Mouse (Mus musculus) gastrocnemius, postnatal 25 days (tissue): ENCODE results near the gene Orc5. TPM values are rescaled to one million over a fixed set of nuclear protein-coding genes. Genes with fewer than 3 reads are reported as not detected.

Source experiments
- DNase-seq: peaks from one replicate; pipeline ENCODE4 v3.0.0; 2022
- long read RNA-seq, 2 experiments: library from polyadenylated mRNA; stranded (forward); transcript quantifications; one replicate each; pipeline ENCODE4 v2.0.0; 2021
- total RNA-seq, 2 experiments: library from RNA; stranded (reverse); gene quantifications; 1 replicate in 1 of 2; 2 replicates in 1 of 2; pipeline ENCODE4 v1.2.3; 2021

Orc5 gene
- 1 to 10 TPM; 6.2 to 6.5 TPM for total RNA-seq
- long read RNA-seq, experiment 1, partial matches to known transcripts = 0 of 6 reads
- long read RNA-seq, experiment 1, other reads (novel, unspliced or antisense) = 2 of 6 reads
- long read RNA-seq, experiment 2, transcript Orc5-201 (14 exons, 2,103 nt) = major isoform, 8 of 9 reads
- long read RNA-seq, experiment 2, partial matches to known transcripts = 0 of 9 reads
- long read RNA-seq, experiment 2, other reads (novel, unspliced or antisense) = 1 of 9 reads

DNA sequence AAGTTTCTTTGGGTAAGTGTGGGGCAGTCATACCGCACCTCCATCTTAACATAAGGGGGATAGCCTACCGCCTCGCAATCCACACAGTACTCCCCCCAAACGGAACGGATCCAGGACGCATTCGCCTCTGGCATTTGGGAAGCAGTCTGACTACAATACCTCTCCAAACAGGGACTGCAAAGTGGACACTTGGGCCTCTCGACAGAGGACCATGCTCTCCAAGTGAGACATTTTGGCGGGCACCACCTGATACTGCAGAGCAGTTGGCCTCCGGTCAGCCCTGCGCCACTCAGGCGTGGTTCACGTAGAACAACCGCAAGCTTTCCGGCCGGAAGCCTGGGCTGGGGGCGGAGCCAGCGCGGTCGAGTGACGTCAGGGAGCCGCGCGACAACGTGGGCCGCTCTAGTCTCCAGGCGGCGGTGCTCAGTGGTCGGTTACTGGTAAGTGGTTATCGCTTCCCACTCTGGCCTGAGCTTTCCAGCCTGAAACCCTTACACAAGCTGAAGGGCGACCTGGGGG is at the start of gene Orc5:
Gene Orc5, minus strand, starts transcription at position 397 of the 519 bp plus-strand sequence.
- DNase-seq = peak; percentile 90

GRCm38 (mm10) chr5:22596981-22597380 is 46.8 kb upstream of the Orc5 start:
- DNase-seq = no peak

DNA sequence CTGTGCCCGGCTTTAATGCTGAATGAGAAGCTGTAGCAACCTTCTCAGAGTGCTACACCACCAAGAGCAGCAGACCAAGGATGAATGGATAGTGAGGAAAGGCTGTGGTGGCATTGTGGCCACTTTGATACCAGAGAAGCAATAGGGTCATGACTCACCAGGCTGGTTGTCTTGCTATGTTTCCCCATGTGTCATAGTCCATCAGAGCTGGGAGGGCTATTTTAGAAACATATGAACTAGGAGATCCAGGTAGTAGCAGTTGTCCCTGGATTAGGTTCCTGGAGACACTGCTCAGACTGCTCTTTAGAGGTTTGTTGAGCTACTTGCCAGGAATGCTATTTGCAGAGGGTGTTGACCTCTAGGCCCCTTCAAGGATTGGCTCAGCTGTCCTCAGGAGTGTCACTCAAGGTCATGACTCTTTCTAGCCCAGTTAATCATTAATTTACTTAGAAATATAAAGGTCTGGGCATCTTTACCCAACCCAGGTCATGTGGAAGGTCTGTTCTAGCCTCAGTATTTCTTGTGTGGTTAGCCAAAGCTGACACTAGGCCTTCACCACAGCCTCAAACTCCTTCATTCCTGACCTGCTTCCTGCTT is 39.2 kb upstream of the Orc5 start:
- no peak for DNase-seq

DNA sequence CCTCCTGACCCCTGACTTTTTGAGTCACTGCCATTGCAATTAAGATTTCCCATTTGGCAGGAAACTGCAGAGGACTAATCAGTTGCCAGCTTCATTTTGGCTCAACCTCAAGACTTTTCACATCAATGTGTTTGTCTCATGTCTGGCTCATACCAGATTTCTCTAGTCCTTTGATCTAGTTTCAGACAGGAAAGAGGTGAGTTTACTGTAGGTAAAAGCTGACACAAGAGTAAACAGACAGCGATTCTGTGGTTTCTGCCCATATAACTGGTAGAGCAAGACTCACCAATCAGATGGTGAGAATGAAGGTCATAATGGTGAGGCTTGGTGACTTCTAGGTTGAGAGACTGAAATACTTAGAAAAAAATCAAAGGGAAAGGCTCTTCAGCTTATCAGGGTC is 37.3 kb upstream of the Orc5 start:
- no peak for DNase-seq

- DNase-seq = no peak
These were observed 34.3 kb upstream of the Orc5 start for GRCm38 (mm10) chr5:22584556-22584955.

DNA sequence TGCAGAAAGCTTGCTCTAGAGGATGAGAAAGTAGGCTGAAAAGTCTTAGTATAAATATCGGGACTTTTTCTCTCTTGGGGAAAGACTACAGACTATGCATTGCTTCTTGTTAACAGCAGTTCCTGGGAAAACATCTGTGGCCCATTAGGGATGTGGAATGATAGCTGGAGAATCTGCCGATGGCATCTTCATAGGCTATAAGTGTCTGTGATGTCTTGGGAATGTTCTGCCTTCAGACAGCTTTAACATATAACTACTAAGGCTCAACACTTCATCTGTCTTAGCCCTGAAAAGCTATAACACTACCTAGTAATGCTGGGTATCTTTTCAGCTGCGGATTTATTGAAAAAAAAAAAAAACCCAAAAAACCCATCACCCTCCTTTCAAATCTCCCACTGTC is 27.8 kb upstream of the Orc5 start:
- no peak for DNase-seq

DNA sequence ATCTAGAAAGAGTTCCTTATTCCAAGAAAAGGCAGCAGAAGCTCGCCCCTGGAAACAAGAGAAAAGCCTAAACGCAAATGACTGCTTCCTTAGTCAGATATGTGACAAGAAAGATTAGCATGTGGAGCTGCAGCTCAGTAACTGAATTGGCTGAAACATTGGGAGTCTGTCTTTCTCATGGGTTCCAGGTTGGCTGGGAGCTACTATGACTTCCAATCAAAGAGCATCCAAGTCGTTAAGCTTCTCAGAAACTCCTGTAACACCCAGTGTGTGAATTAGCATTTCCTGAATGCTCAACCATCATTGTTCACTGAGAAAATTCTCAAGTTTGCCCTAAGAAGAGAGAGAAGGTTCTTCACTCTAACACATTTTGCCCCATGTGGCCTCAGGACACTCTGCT is 24.5 kb upstream of the Orc5 start:
- no peak for DNase-seq

GRCm38 (mm10) chr5:22574161-22574560 is 23.9 kb upstream of the Orc5 start:
- DNase-seq = no peak

DNA sequence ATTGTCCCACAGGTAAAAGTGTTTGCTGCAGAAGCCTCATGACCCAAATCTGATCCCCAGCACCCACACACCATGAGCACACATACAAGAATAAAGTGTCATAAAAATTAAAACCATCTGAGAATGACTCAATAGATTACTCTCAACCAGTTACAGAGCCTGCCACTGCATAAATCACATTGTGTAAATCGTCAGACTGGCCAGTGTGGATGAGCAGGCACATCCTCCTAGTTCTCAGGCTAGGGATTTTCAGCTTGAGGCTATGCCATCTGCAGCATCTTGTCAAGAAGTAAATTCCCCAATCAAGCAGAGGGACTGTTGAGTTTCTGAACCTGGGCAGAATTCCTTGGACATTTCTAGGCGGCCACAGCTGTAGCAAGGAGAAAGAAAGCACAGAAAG is 23.5 kb upstream of the Orc5 start:
- no peak for DNase-seq

DNA sequence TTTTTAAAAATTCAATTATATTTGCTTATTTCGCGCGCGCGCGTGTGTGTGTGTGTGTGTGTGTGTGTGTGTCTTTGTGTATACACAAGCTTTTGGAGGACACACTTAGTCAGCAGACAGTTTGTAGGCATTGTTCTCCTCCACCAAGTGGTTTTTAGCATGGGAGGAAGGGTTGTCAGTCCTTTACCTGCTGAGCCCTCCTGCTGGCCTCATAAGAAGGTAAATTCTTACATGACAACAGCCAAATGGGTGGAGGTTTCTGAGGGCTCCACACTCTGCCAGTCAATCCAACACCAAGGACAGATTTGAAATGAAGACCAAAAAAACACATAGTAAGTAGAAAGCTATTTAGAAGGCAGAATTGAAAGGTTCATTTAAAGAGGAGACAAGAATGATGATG is 22.7 kb upstream of the Orc5 start:
- no peak for DNase-seq

DNA sequence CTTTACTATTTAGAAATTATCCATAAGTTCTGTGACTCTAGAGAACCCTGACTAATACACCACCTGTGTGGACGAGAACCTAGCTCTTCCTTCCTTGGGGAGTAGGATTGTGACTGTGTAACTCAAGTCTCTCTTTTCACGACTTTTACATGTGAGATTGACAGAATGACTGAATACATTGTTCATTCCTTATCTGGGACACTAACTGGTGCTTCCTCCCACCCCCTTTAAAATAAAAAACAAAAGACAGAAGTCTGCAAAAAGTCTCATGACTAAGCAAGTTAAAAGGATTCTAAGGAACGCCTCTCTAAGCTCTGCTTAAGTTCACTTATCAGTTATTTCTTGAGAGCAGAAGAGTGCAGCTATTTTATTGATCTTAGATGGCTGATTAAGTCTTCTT is 22.2 kb upstream of the Orc5 start:
- no peak for DNase-seq

DNA sequence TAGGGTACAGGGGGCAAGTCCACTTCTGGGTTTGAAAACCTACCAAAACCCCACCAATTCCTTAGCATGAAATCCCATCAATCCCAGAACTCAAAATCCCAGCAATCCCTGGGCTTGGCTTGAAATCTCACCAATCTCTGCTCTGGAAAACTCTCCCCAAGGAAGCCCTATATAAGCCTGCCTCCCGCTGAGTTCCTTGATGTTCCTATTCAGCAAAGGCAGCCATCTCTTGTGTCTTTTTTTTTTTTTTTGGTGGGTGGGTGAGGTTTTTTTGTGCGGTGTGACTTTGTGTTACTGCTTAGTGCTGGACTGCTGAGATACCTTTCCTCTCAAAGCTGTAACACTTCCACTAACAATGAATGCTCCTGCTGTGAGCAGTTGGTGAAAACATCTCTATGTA is 15.5 kb upstream of the Orc5 start:
- DNase-seq = no peak

DNA sequence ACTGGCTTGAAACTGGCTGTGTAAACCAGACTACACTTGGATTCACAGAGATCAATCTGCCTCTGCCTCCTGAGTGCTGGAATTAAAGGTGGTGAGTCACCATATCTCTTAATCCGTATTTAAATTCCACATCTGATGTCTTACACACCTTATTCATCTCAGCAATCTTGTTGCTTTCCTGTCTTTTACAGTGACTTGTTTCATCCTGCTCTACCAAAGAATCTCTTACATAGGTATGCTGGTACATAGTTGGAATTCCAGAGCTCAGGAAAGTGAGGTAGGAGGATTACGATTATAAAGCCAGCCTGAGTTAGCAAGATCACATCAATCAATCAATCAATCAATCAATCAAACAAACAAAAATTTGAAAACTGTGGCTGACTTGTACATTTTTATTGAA is 9.6 kb upstream of the Orc5 start:
- DNase-seq = no peak

DNA sequence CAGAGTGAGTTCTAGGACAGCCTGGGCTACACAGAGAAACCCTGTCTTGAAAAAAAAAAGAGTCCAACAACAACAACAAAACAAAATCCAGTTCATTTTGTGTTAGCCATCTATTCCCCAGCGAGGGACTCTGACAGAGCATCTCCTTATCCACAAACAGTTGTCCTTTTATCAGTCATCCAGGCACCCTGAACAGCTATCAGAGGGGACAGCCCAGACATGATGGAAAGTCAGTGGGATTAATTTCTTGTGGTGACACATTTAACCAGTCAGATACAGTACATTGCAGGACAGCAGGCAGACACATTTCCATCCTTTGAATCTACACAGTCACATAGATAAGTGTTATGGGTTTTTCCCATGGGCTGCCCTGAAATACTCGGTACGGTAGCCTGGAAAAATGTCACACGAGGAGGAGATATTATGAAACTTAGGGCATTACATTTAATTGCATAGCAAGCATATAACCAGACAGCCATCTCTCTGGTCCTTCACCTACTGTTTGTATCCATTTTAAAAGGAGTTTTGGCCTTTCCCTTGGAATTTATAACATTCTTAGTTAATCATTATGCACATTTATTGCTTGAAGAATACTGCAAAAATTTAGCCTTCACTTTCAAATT is 7.4 kb upstream of the Orc5 start:
- DNase-seq = no peak

- no peak for DNase-seq
These were observed 6.5 kb upstream of the Orc5 start for GRCm38 (mm10) chr5:22556713-22557112.

DNA sequence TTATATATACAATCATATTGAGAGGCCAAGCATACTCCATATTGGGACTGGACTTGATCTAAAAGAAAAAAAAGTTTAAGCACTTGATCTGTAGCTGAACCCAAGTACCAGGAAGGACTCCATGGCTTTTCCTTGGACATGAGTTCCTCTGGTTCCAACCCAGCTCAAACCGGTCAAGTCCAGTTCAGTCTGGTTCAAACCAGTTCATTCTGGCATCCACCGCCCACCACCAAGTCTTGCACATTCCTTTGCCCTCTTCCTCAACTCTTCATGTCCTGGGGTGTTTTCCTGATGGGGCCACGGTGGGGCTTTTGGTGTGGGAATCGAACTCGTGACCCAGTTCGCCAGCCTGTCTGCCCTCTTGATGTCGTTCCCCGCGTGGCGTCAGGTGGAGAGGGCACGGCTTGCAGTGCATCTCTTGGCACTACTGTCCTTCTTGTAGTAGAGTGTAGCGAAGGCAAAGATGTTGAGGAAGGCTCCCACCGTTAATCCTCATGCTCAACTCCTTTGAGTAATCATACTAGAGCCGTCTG is 2.1 kb upstream of the Orc5 start:
- no peak for DNase-seq

- DNase-seq = no peak
These were observed 730 bp downstream of the Orc5 start for GRCm38 (mm10) chr5:22549366-22550032.

GRCm38 (mm10) chr5:22548556-22549161 is 1.6 kb downstream of the Orc5 start:
- no peak for DNase-seq

- DNase-seq = no peak
These were observed 3.7 kb downstream of the Orc5 start for GRCm38 (mm10) chr5:22546536-22546935.

DNA sequence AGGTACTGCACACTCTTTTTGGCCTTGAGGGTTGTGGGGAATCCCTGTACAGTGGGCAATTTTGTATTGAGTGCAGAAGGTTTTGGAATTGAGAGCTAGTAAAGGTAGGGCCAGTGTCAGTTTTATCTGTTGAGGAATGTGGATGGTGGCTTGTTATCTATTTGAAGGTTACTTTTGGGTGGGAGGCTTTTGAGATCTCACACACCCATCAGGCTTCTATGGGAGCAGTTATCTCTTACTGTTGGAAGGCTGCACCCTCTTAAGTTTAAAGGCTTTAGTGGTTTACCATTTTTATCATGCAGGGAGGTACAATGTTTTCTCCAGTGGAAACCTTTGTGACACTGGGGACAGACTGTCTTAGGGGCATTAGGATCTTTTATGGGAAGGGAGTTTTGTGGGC is 4.9 kb downstream of the Orc5 start:
- no peak for DNase-seq

- DNase-seq = no peak
These were observed 7.6 kb downstream of the Orc5 start for GRCm38 (mm10) chr5:22542676-22543075.

DNA sequence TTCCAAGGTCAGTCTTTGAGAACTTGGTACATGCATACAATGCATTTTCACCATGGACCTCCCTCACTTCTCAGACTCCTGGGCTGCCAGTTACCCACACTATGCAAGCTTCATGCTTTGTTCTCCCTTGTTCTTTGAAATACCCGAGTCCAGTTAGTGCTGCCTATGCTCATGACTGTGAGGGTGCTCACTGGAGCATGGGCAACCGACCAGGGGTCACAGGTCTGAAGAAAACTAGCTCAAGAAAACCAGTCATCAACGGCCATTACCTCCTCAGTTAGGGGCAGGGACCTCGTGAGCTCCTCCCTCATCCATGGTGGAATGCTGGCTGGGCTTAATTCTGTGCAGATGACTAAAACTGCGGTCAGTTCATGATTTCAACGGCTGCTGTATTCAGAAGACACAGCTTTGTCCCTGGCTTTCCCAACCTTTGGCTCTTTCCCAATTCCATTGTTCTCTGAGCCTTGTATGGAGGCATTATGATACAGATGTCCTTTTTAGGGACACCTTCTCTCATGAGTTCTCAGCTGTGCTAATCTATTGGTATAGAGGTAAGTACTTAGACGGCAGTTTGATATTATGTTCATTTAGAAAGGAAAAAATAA is 11.1 kb downstream of the Orc5 start:
- DNase-seq = no peak
